Mouse (Mus musculus) forebrain, embryonic 13.5 days (tissue): ENCODE data around the gene Gm49630. TPM values are rescaled to one million over a fixed set of nuclear protein-coding genes. Genes with fewer than 3 reads are reported as not detected.
"Not testable (repeated sequence)": the region's sequence is repeated elsewhere in the genome, so short reads cannot be mapped to it uniquely, and the experiment has no call there.

ENCODE experiments used
- ATAC-seq: fragments of 200-750 bp; cut with Nextera tagmentation; 2 replicates; pipeline ENCODE4 v1.8.0; 2017
- H3K27ac ChIP-seq: fragments of 300-500 bp; sonication (generic); 2 replicates; pipeline ENCODE4 v1.5.1; 2015; ENCODE audit warnings: inconsistent platforms, mild to moderate bottlenecking, moderate library complexity
- H3K27me3 ChIP-seq: fragments of 300-500 bp; sonication (generic); 2 replicates; pipeline ENCODE4 v1.6.1; 2015; ENCODE audit warnings: mild to moderate bottlenecking, inconsistent platforms
- H3K36me3 ChIP-seq: fragments of 300-500 bp; sonication (generic); 2 replicates; pipeline ENCODE4 v1.6.1; 2015; ENCODE audit warnings: mild to moderate bottlenecking, inconsistent platforms; ENCODE audit not compliant: poor library complexity, severe bottlenecking
- H3K4me1 ChIP-seq: fragments of 300-500 bp; sonication (generic); 2 replicates; pipeline ENCODE4 v1.6.1; 2015; ENCODE audit warnings: inconsistent platforms
- H3K4me2 ChIP-seq: fragments of 300-500 bp; sonication (generic); 2 replicates; pipeline ENCODE4 v1.6.1; 2015; ENCODE audit warnings: inconsistent platforms, mild to moderate bottlenecking, moderate library complexity
- H3K4me3 ChIP-seq: fragments of 300-500 bp; sonication (generic); 2 replicates; pipeline ENCODE4 v1.5.1; 2015; ENCODE audit warnings: mild to moderate bottlenecking, inconsistent platforms
- H3K9ac ChIP-seq: fragments of 300-500 bp; sonication (generic); 2 replicates; pipeline ENCODE4 v1.6.1; 2015; ENCODE audit warnings: mild to moderate bottlenecking, inconsistent platforms
- H3K9me3 ChIP-seq: fragments of 300-500 bp; sonication (generic); replicated peaks from 2 replicates; pipeline ENCODE4 v1.6.1; 2016; ENCODE audit warnings: inconsistent platforms
- WGBS: fragments of 180-500 bp; shearing (Covaris S2); methylation state at CpG from one replicate; pipeline ENCODE4 v1.1.7; 2015; 5-methylcytosine and 5-hydroxymethylcytosine counted together
- polyA plus RNA-seq: library from polyadenylated mRNA; unstranded; fragments of >200 nt; fragmentation: Nextera tagmentation; extraction: Ambion mirVana; gene quantifications from 2 replicates; pipeline ENCODE4 v1.2.1, GENCODE M21; 2015

The Gm49630 gene
- polyA plus RNA-seq, 1 experiment from 2014 or later: not detected

DNA sequence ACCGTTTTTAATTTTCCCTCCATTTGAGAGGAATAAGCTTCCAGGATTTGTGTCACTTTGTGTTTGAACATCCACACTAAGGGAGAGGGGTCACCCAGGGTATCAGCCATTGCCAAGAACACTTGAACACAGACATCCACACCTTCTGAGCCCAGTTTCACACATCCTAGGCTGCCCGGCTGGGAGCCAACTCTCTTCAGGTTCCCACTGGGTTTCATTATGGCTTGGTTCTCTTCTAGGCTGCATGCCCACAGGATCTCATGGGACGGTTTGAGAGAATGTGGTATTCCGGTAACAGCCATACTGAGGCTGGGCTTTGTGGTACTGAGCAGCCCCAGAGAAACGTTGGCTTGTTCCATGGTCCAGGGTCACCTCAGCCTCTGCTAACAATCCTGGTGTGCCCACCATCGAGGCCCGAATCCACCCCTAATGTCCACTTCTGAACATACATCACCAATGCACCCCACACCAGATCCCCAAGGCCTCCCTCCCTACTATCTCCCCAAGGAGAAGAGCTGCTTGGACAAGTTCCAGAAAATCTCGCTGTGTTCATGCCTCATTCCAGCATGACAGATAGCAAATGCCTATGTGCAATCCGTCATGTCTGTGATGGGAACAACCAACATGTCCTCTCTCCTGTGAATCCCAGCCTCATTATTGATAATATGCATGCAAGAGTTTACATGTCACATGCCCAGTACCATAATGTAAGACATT lies 10.9 kb downstream of the Gm49630 start:
- ATAC-seq, H3K4me2 ChIP-seq: not testable (repeated sequence)

DNA sequence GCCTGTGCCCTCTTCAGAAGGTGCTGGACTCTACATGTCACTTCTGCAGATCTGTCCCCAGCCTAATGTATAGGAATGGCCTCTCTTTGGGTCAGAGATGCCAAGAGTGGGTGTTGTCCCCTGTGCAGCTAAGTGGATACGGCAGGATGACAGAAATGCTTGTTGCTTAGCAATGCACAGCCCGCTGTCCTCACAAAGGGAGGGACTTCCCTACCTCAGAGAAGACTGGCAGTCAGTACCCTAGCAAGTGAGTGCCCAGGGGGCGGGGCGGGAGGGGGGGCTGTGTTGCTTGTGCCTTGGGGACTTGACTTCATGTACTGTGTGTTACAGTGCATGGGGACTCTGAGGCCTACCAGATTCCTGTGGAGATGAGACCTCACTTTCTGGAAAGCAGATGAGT lies 12.0 kb downstream of the Gm49630 start:
- H3K27ac ChIP-seq, H3K9ac ChIP-seq: not testable (repeated sequence)
- 75% methylated on average over 4 of the region's 4 CpGs for WGBS

More for the DNA sequence above, 10.9 kb downstream of the Gm49630 start:
- H3K4me3 ChIP-seq, H3K27me3 ChIP-seq, H3K9ac ChIP-seq, H3K4me1 ChIP-seq, H3K27ac ChIP-seq, H3K36me3 ChIP-seq, H3K9me3 ChIP-seq: not testable (repeated sequence)
- 83% methylated on average over 9 of the region's 9 CpGs for WGBS

GRCm38 (mm10) chr17:7352596-7352995 lies 19.2 kb downstream of the Gm49630 start, which contains the start of gene Ttll2:
Gene Ttll2, minus strand, starts transcription at chr17:7352696.
- H3K27me3 ChIP-seq, ATAC-seq, H3K4me3 ChIP-seq, H3K4me1 ChIP-seq, H3K27ac ChIP-seq, H3K36me3 ChIP-seq, H3K9ac ChIP-seq, H3K9me3 ChIP-seq, H3K4me2 ChIP-seq: not testable (repeated sequence)
- WGBS: 75% methylated on average over 1 of the region's 1 CpGs

More for the DNA sequence above, 12.0 kb downstream of the Gm49630 start:
- H3K27me3 ChIP-seq, H3K9me3 ChIP-seq, H3K4me1 ChIP-seq, H3K4me3 ChIP-seq, H3K36me3 ChIP-seq, H3K4me2 ChIP-seq: not testable (repeated sequence)
- ATAC-seq: 0 out of 2 replicates have a peak, but pooled peaks have one; percentile 36

- H3K4me3 ChIP-seq, H3K9me3 ChIP-seq, H3K4me2 ChIP-seq, H3K27ac ChIP-seq, ATAC-seq, H3K9ac ChIP-seq, H3K27me3 ChIP-seq, H3K36me3 ChIP-seq, H3K4me1 ChIP-seq: not testable (repeated sequence)
- 64% methylated on average over 2 of the region's 3 CpGs for WGBS
Observed at GRCm38 (mm10) chr17:7348765-7349164, 23.0 kb downstream of the Gm49630 start.

- not testable (repeated sequence) for ATAC-seq, H3K36me3 ChIP-seq
- WGBS: 70% methylated on average over 8 of the region's 9 CpGs
Observed at GRCm38 (mm10) chr17:7337381-7337780, 34.4 kb downstream of the Gm49630 start.

DNA sequence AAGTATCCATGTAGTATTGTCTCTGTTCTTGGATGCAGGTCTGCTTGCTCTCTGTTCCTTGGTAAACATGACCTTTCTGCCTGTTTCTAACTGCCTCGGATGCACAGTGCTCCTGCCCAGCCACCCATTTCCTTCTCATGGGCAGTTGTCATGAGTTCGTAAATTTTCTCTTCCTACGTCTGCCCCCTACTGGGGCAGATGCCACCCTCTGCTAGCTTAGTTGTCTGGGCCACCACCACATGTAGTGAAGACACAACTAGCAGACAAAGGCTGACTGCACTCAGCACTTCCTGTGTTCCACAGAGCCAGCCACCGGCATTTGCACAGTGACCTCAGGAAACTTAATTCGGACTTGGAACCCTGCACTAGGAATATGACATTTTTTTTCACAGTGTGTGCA lies 39.0 kb downstream of the Gm49630 start:
- not testable (repeated sequence) for H3K9me3 ChIP-seq, H3K27ac ChIP-seq, H3K27me3 ChIP-seq, H3K4me1 ChIP-seq, ATAC-seq, H3K4me2 ChIP-seq, H3K9ac ChIP-seq, H3K4me3 ChIP-seq, H3K36me3 ChIP-seq
- 91% methylated on average over 3 of the region's 5 CpGs for WGBS

More at GRCm38 (mm10) chr17:7337381-7337780, 34.4 kb downstream of the Gm49630 start:
- not testable (repeated sequence) for H3K9me3 ChIP-seq, H3K4me2 ChIP-seq, H3K4me3 ChIP-seq, H3K27me3 ChIP-seq, H3K27ac ChIP-seq, H3K4me1 ChIP-seq, H3K9ac ChIP-seq

DNA sequence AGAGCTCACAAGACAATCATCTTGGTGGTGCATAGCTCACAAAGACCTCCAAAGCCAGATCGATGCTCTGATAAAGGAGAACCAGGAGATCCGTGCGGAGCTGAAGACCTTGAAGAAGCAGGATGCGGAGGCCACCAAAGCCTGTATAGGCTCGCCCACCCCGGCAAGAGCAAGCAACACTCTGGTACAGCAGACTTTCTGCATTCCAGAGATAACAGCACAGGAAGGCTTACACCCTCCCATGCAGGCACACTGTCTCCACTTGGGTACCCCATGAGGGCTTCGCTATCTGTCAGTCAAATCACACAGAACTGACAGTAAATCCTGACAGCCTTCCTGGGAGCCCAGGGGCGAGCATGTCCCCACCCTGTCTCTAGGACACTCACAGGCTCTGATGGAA lies 45.4 kb downstream of the Gm49630 start:
- not testable (repeated sequence) for ATAC-seq, H3K27ac ChIP-seq, H3K9me3 ChIP-seq, H3K36me3 ChIP-seq, H3K4me1 ChIP-seq, H3K4me3 ChIP-seq, H3K9ac ChIP-seq, H3K27me3 ChIP-seq, H3K4me2 ChIP-seq
- 83% methylated on average over 7 of the region's 8 CpGs for WGBS

DNA sequence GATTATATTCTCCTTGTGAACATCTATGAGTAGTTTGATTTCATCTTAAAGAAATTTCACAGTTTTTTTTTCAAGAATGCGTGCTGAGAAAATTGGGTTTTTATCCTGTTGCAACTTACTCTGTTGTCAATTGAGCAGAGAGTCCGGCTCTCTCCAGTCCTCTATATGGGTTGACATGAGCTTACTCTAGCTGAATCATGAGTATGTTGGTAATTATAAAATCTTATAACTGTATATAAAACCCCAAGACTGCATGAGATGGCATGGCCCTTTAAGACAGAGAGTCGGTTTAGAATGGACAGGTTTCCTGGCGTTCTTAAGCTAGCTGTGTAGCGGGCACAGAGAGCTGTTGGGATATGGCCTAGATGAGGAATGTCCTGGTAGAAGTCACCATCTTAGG lies 47.4 kb downstream of the Gm49630 start, which contains the start of gene Tcp10a:
Gene Tcp10a (plus strand): TSS at position 301 of the 400 bp plus-strand sequence.
- H3K4me2 ChIP-seq, H3K4me1 ChIP-seq, H3K27me3 ChIP-seq, ATAC-seq, H3K9me3 ChIP-seq, H3K36me3 ChIP-seq, H3K27ac ChIP-seq, H3K9ac ChIP-seq, H3K4me3 ChIP-seq: not testable (repeated sequence)
- WGBS: 95% methylated on average over 5 of the region's 5 CpGs

DNA sequence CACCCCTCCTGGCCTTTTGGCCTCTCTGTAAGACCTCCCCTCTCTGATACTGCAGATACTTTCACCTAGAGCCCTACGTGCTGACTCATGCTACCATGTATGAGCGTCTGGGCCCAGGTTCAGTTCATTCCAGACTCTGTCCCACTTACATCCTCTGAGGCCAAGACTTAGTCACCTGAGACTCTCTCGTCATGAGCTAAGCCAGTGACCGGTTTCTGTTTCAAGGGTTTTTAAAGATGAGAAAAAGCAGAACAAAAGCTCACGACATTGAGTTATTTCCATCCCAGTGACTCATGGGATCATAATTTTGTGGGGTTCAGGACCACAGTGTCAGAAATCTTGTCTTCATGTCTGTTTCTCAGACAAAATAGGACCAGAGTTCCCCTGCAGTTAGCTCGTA lies 52.0 kb downstream of the Gm49630 start:
- WGBS: 91% methylated on average over 6 of the region's 6 CpGs
- H3K36me3 ChIP-seq, H3K27ac ChIP-seq, H3K4me3 ChIP-seq, H3K9ac ChIP-seq, H3K27me3 ChIP-seq, H3K4me2 ChIP-seq, H3K9me3 ChIP-seq, ATAC-seq, H3K4me1 ChIP-seq: not testable (repeated sequence)

- H3K27ac ChIP-seq, H3K9ac ChIP-seq, H3K4me2 ChIP-seq, ATAC-seq, H3K36me3 ChIP-seq, H3K4me3 ChIP-seq, H3K9me3 ChIP-seq, H3K4me1 ChIP-seq, H3K27me3 ChIP-seq: not testable (repeated sequence)
- WGBS: 81% methylated on average over 7 of the region's 8 CpGs
Observed at GRCm38 (mm10) chr17:7315693-7316382, 55.9 kb downstream of the Gm49630 start.

DNA sequence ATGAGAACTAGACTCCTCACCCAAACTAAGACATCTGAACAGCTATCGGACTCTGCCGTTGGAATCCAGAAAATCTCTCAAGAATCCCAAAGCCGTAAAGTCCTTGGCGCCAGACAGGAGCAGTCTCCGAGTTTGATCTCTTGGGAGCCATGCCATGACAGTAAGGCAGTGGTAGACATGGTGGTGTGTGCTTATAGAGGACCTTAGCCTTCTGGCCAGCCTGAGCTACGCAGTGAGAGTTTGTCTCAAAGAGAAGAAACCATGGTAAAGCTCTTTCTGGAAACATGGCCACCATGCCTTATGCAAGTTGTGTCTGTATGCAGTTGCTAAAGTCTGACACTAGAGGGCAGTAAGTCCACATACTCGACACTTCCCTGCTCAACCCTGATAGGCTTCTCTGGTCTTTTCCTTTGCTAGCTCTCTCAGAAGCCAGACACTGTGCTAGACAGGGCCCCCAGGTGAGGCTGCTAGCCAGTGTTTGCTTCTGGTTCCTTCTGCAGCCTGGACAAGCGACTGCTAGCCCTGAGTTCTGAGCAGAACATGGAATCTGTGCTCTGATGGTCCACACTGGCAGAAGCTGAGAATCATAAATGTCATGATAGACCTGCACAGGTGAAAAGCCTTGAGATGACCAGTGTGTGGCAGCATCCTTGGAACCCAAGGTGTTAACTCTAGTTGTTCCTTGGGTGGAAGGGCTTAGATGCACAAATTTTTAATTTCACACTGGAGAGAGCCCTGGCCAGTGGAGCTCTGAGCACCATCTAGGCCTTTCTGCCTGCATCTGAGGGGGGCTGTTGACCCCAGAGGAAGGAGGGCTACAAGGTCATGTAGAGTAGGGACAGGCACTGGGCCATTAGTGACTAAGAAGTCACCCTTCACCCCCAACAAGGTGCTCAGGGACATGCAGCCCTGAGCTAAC lies 65.2 kb downstream of the Gm49630 start:
- H3K4me3 ChIP-seq, H3K9ac ChIP-seq, H3K9me3 ChIP-seq, H3K4me2 ChIP-seq, H3K4me1 ChIP-seq, H3K27me3 ChIP-seq, H3K27ac ChIP-seq, H3K36me3 ChIP-seq: not testable (repeated sequence)
- 67% methylated on average over 8 of the region's 8 CpGs for WGBS
- peak; percentile 90 for ATAC-seq
